Mouse (Mus musculus): Measurements from ENCODE around the gene Olfr1487. TPM values are rescaled to one million over a fixed set of nuclear protein-coding genes. Genes with fewer than 3 reads are reported as not detected.

Gene Olfr1487
- polyA plus RNA-seq (2014; fragmentation: Illumina TruSeq; extraction: RNeasy Lipid Tissue Mini Kit (QIAGEN cat#74804); ENCODE audit: low read depth, low replicate concordance), result not detected

GRCm38 (mm10) chr19:13617075-13617474 is at the start of gene Olfr1487:
Gene Olfr1487, plus strand, starts transcription at chr19:13617375.

DNA sequence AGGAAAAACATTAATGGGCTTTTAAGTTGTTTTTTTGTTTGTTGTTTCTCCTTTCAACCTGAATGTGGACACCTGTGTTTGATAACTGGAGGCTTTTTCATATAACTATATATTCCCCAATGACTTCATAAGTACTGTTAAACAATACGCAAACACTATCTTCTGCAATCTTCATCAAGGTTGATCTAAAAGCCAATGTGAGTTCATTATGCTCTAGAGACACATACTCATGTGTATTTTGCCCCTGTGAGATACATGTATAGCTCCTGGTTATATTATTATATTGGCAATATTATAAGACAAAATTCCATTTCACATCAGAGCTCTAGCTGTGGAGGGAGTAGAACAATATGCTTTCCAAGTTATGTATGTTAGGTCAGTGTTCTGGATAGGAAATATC is 34.0 kb upstream of the Olfr1487 start, which contains the start of gene Olfr1484:
Olfr1484 (plus strand) TSS at position 301 of the 400 bp plus-strand sequence.

GRCm38 (mm10) chr19:13631321-13631720 is 14.1 kb downstream of the Olfr1487 start, which contains the start of gene Olfr1489:
Gene Olfr1489, plus strand, starts transcription at chr19:13631621.

DNA sequence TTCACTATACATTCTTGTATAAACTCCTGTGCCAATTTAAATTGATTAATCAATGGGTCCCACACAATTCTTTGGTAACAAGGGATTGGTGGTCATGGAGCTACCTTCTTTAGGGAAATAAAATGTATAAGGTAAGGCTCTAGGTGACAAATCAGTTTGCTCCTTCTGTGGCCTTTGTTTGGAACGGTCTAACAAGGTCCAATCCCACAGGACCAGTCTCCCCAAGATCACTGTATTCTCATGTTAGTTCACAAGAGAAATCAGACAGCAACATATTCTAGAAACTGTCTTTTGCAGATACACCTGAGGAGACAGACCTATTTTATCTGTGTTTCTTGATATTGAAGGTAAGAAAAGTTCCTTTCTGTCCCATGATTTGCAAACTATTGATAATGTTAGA is 33.6 kb downstream of the Olfr1487 start, which contains the start of gene Olfr1490:
Olfr1490 (plus strand) TSS at position 301 of the 400 bp plus-strand sequence.

Other genes with a start within 250 kb of the Olfr1487 start
- not detected for gene Olfr1469, start 209.5 kb upstream of the Olfr1487 start, polyA plus RNA-seq (2014; fragmentation: Illumina TruSeq; extraction: RNeasy Lipid Tissue Mini Kit (QIAGEN cat#74804); ENCODE audit: low read depth, low replicate concordance)
- not detected for gene Olfr1471, start 174.0 kb upstream of the Olfr1487 start, polyA plus RNA-seq (2014; fragmentation: Illumina TruSeq; extraction: RNeasy Lipid Tissue Mini Kit (QIAGEN cat#74804); ENCODE audit: low read depth, low replicate concordance)
- not detected for gene Olfr1472, start 161.3 kb upstream of the Olfr1487 start, polyA plus RNA-seq (2014; fragmentation: Illumina TruSeq; extraction: RNeasy Lipid Tissue Mini Kit (QIAGEN cat#74804); ENCODE audit: low read depth, low replicate concordance)
- not detected for gene Olfr1474, start 147.8 kb upstream of the Olfr1487 start, polyA plus RNA-seq (2014; fragmentation: Illumina TruSeq; extraction: RNeasy Lipid Tissue Mini Kit (QIAGEN cat#74804); ENCODE audit: low read depth, low replicate concordance)
- not detected for gene Olfr1475, start 137.2 kb upstream of the Olfr1487 start, polyA plus RNA-seq (2014; fragmentation: Illumina TruSeq; extraction: RNeasy Lipid Tissue Mini Kit (QIAGEN cat#74804); ENCODE audit: low read depth, low replicate concordance)
- gene Olfr1477, start 116.8 kb upstream of the Olfr1487 start, polyA plus RNA-seq (2014; fragmentation: Illumina TruSeq; extraction: RNeasy Lipid Tissue Mini Kit (QIAGEN cat#74804); ENCODE audit: low read depth, low replicate concordance), result not detected
- gene Olfr1480, start 89.5 kb upstream of the Olfr1487 start, polyA plus RNA-seq (2014; fragmentation: Illumina TruSeq; extraction: RNeasy Lipid Tissue Mini Kit (QIAGEN cat#74804); ENCODE audit: low read depth, low replicate concordance), result not detected
- gene Olfr1484, start 33.9 kb upstream of the Olfr1487 start, polyA plus RNA-seq (2014; fragmentation: Illumina TruSeq; extraction: RNeasy Lipid Tissue Mini Kit (QIAGEN cat#74804); ENCODE audit: low read depth, low replicate concordance), result not detected
- gene Olfr1489, start 14.2 kb downstream of the Olfr1487 start, polyA plus RNA-seq (2014; fragmentation: Illumina TruSeq; extraction: RNeasy Lipid Tissue Mini Kit (QIAGEN cat#74804); ENCODE audit: low read depth, low replicate concordance), result not detected
- gene Olfr1490, start 33.7 kb downstream of the Olfr1487 start, polyA plus RNA-seq (2014; fragmentation: Illumina TruSeq; extraction: RNeasy Lipid Tissue Mini Kit (QIAGEN cat#74804); ENCODE audit: low read depth, low replicate concordance), result not detected
- gene Olfr1491, start 79.9 kb downstream of the Olfr1487 start, polyA plus RNA-seq (2014; fragmentation: Illumina TruSeq; extraction: RNeasy Lipid Tissue Mini Kit (QIAGEN cat#74804); ENCODE audit: low read depth, low replicate concordance), result not detected
- not detected for gene Olfr1493-ps1, start 105.9 kb downstream of the Olfr1487 start, polyA plus RNA-seq (2014; fragmentation: Illumina TruSeq; extraction: RNeasy Lipid Tissue Mini Kit (QIAGEN cat#74804); ENCODE audit: low read depth, low replicate concordance)
- gene Olfr1494, start 122.4 kb downstream of the Olfr1487 start, polyA plus RNA-seq (2014; fragmentation: Illumina TruSeq; extraction: RNeasy Lipid Tissue Mini Kit (QIAGEN cat#74804); ENCODE audit: low read depth, low replicate concordance), result not detected
- gene Olfr1495, start 147.2 kb downstream of the Olfr1487 start, polyA plus RNA-seq (2014; fragmentation: Illumina TruSeq; extraction: RNeasy Lipid Tissue Mini Kit (QIAGEN cat#74804); ENCODE audit: low read depth, low replicate concordance), result not detected
- gene Olfr1496, start 160.5 kb downstream of the Olfr1487 start, polyA plus RNA-seq (2014; fragmentation: Illumina TruSeq; extraction: RNeasy Lipid Tissue Mini Kit (QIAGEN cat#74804); ENCODE audit: low read depth, low replicate concordance), result not detected
- gene Olfr1497, start 180.8 kb downstream of the Olfr1487 start, polyA plus RNA-seq (2014; fragmentation: Illumina TruSeq; extraction: RNeasy Lipid Tissue Mini Kit (QIAGEN cat#74804); ENCODE audit: low read depth, low replicate concordance), result not detected
- not detected for gene Olfr1499, start 202.1 kb downstream of the Olfr1487 start, polyA plus RNA-seq (2014; fragmentation: Illumina TruSeq; extraction: RNeasy Lipid Tissue Mini Kit (QIAGEN cat#74804); ENCODE audit: low read depth, low replicate concordance)
- gene Olfr1500, start 213.1 kb downstream of the Olfr1487 start, polyA plus RNA-seq (2014; fragmentation: Illumina TruSeq; extraction: RNeasy Lipid Tissue Mini Kit (QIAGEN cat#74804); ENCODE audit: low read depth, low replicate concordance), result not detected
- not detected for gene Olfr1501, start 233.3 kb downstream of the Olfr1487 start, polyA plus RNA-seq (2014; fragmentation: Illumina TruSeq; extraction: RNeasy Lipid Tissue Mini Kit (QIAGEN cat#74804); ENCODE audit: low read depth, low replicate concordance)
- not detected for gene Olfr1502, start 244.4 kb downstream of the Olfr1487 start, polyA plus RNA-seq (2014; fragmentation: Illumina TruSeq; extraction: RNeasy Lipid Tissue Mini Kit (QIAGEN cat#74804); ENCODE audit: low read depth, low replicate concordance)

Data from heart, adult 10 weeks (tissue).